Mouse (Mus musculus): ENCODE results near the gene Grik5.

GRCm38 (mm10) chr7:25121240-25121786 lies 49.2 kb upstream of the Grik5 start:
- TF ChIP-seq POLR2A (IDR thresholded peaks at IDR 0.05; ENCODE audit: borderline replicate concordance, extremely low read depth, insufficient read depth, insufficient read length, poor library complexity, severe bottlenecking) (no peak), CTCF (IDR thresholded peaks at IDR 0.05; ENCODE audit: borderline replicate concordance, extremely low read depth, insufficient read depth, insufficient read length) (no peak)

All from brain, embryonic 14.5 days (tissue).